Comparison of ENCODE assay signal across 8 mouse cellular contexts in genomic region chr10:107442781-107443180, GRCm38 (mm10). TPM values are rescaled to one million over a fixed set of nuclear protein-coding genes. Genes with fewer than 3 reads are reported as not detected.
DNase-seq lines count a peak whose midpoint lies in the region; ATAC-seq and TF ChIP-seq lines count a peak whose summit lies in the region.

No protein-coding gene starts in this region.

- peak; percentile 62 for TF ChIP-seq CTCF in Patski (IDR thresholded peaks at IDR 0.05)

- ATAC-seq in Patski, result no peak
- ATAC-seq in megakaryocyte, adult 5-6 weeks (ENCODE audit: poor library complexity, severe bottlenecking), result peak; percentile 52; the same call in 1 of the 2 replicates
- ATAC-seq in erythroid progenitor cell, adult 5-6 weeks (replicated peaks; ENCODE audit: low FRiP score, poor library complexity, severe bottlenecking), result no peak

- CTCF ChIA-PET in Patski (lab: Charles Lee), result interaction anchor here (0.7 to 2.0 kb wide), 8 partner anchors 8 to 353 kb away, joined by 3 to 4 read pairs (median 3); no protein-coding TSS in a partner anchor

- DNase-seq in cerebellum, postnatal 10 days, result peak; percentile 66 to 82
- no peak for DNase-seq in cerebellum, adult 9-11 months
- peak; percentile 32 to 54 for DNase-seq in left cerebral cortex, postnatal 14 days (ENCODE audit: low spot score in 2 of 2)
- DNase-seq in left cerebral cortex, adult 8-10 months (ENCODE audit: low spot score in 2 of 2), result no peak
- no peak for DNase-seq in Patski (ENCODE audit: low read depth, low spot score)
- peak; percentile 8 to 49 for DNase-seq in heart, postnatal 14 days

- intact Hi-C loops in left cerebral cortex, postnatal 14 days (cut with DNase I), result loop anchor here (2.0 to 10.0 kb wide), 2 partner anchors 262 to 482 kb away; no protein-coding TSS in a partner anchor
- intact Hi-C loops in heart, postnatal 14 days (cut with DNase I), result loop anchor here (5.0 kb wide), 1 partner anchor 305 kb away; no protein-coding TSS in a partner anchor

- in situ Hi-C loops in Patski (cut with MboI; ENCODE audit: low pct_unique_long_range_greater_than_20kb), result loop anchor here (5.0 kb wide), 2 partner anchors 260 to 300 kb away; no protein-coding TSS in a partner anchor

- POLR2A ChIA-PET in Patski (lab: Charles Lee), result no interaction called here

- H3K27me3 ChIP-seq in Patski, result no peaks in the 10 kb centered on the region

RNA-seq across cellular contexts. Expression of gene Myf5, which starts 43.2 kb away (rescaled TPM):
- total RNA-seq in left cerebral cortex, postnatal 14 days (2021), result not detected
- not detected for total RNA-seq in left cerebral cortex, adult 8-10 months (2022)
- not detected for polyA plus RNA-seq in Patski (2021)
- total RNA-seq in heart, postnatal 14 days (2021), result not detected
- total RNA-seq in megakaryocyte, adult 5-6 weeks (2015), result not detected in 2 replicates
- total RNA-seq in megakaryocyte, adult 5-6 weeks (2017), result not detected in 2 replicates
- total RNA-seq in erythroid progenitor cell, adult 5-6 weeks (2015; ENCODE audit: low replicate concordance), result not detected in 2 replicates
- not detected in 2 replicates for total RNA-seq in erythroid progenitor cell, adult 5-6 weeks (2017; ENCODE audit: low replicate concordance)

RNA-seq across cellular contexts. Expression of gene Myf6, which starts 51.8 kb away (rescaled TPM):
- not detected for total RNA-seq in left cerebral cortex, postnatal 14 days (2021)
- total RNA-seq in left cerebral cortex, adult 8-10 months (2022), result under 1 TPM in 1 of 4 experiments, not detected in 3; 0.30 TPM
- polyA plus RNA-seq in Patski (2021), result not detected
- total RNA-seq in heart, postnatal 14 days (2021), result not detected
- not detected in 2 replicates for total RNA-seq in megakaryocyte, adult 5-6 weeks (2015)
- total RNA-seq in megakaryocyte, adult 5-6 weeks (2017), result not detected in 2 replicates
- not detected in 2 replicates for total RNA-seq in erythroid progenitor cell, adult 5-6 weeks (2015; ENCODE audit: low replicate concordance)
- not detected in 2 replicates for total RNA-seq in erythroid progenitor cell, adult 5-6 weeks (2017; ENCODE audit: low replicate concordance)

Comparison
In these comparisons a context has a peak if more than half of its experiments do, and no peak if none do; other contexts are left out.
1. DNase-seq: peak in cerebellum, postnatal 10 days (2 of 2), left cerebral cortex, postnatal 14 days (2 of 2) and heart, postnatal 14 days (2 of 2); none in cerebellum, adult 9-11 months (single experiment), left cerebral cortex, adult 8-10 months (0 of 2) and Patski (single experiment).